Mouse (Mus musculus) lung, embryonic 15.5 days (tissue): ENCODE results near the gene Prkag2. TPM values are rescaled to one million over a fixed set of nuclear protein-coding genes. Genes with fewer than 3 reads are reported as not detected.

Experiments
- ATAC-seq: fragments of 200-750 bp; cut with Nextera tagmentation; 2 replicates; pipeline ENCODE4 v1.8.0; 2017; ENCODE audit warnings: moderate number of reproducible peaks, borderline replicate concordance; ENCODE audit not compliant: low FRiP score, low TSS enrichment; ENCODE audit errors: extremely low read depth
- H3K27ac ChIP-seq: fragments of 300-500 bp; sonication (generic); 2 replicates; pipeline ENCODE4 v1.5.1; 2015; ENCODE audit warnings: moderate library complexity, mild to moderate bottlenecking, inconsistent platforms
- H3K27me3 ChIP-seq: fragments of 300-500 bp; sonication (generic); 2 replicates; pipeline ENCODE4 v1.6.1; 2015; ENCODE audit warnings: inconsistent platforms
- H3K36me3 ChIP-seq: fragments of 300-500 bp; sonication (generic); 2 replicates; pipeline ENCODE4 v1.6.1; 2015; ENCODE audit warnings: inconsistent platforms
- H3K4me1 ChIP-seq: fragments of 300-500 bp; sonication (generic); 2 replicates; pipeline ENCODE4 v1.6.1; 2015; ENCODE audit warnings: inconsistent platforms
- H3K4me2 ChIP-seq: fragments of 300-500 bp; sonication (generic); 2 replicates; pipeline ENCODE4 v1.6.1; 2015; ENCODE audit warnings: inconsistent platforms, mild to moderate bottlenecking, moderate library complexity
- H3K4me3 ChIP-seq: fragments of 300-500 bp; sonication (generic); 2 replicates; pipeline ENCODE4 v1.5.1; 2015; ENCODE audit warnings: mild to moderate bottlenecking, inconsistent platforms
- H3K9ac ChIP-seq: fragments of 300-500 bp; sonication (generic); 2 replicates; pipeline ENCODE4 v1.6.1; 2015; ENCODE audit warnings: inconsistent platforms
- H3K9me3 ChIP-seq: fragments of 300-500 bp; sonication (generic); 2 replicates; pipeline ENCODE4 v1.6.1; 2016; ENCODE audit warnings: inconsistent platforms
- WGBS: fragments of 180-500 bp; shearing (Covaris S2); methylation state at CpG from one replicate; pipeline ENCODE4 v1.1.7; 2015; 5-methylcytosine and 5-hydroxymethylcytosine counted together
- polyA plus RNA-seq: library from polyadenylated mRNA; unstranded; fragments of >200 nt; fragmentation: Nextera tagmentation; extraction: Ambion mirVana; gene quantifications from 2 replicates; pipeline ENCODE4 v1.2.1, GENCODE M21; 2015

Prkag2 gene
- polyA plus RNA-seq, 1 experiment from 2014 or later: 30.2 TPM

- no peaks in the 10 kb centered on the region for H3K27me3 ChIP-seq
- peak within 1 kb of the TSS; percentile 100 for H3K27ac ChIP-seq
- no peaks in the 10 kb centered on the region for H3K36me3 ChIP-seq
- WGBS: under 1% methylated on average over 89 of the region's 92 CpGs
- peak within 1 kb of the TSS; percentile 91 for H3K4me2 ChIP-seq
- ATAC-seq: peak; percentile 97
- H3K9ac ChIP-seq: peak within 1 kb of the TSS; percentile 92
- H3K9me3 ChIP-seq: no peaks in the 10 kb centered on the region
- peaks cover 20% of the 10 kb centered on the region for H3K4me1 ChIP-seq
- H3K4me3 ChIP-seq: peak within 1 kb of the TSS; percentile 98
Measured at GRCm38 (mm10) chr5:24842274-24843102, 258.0 kb downstream of the Prkag2 start, which contains the start of gene Rheb. TSS of gene Rheb (minus strand) at chr5:24842624.

GRCm38 (mm10) chr5:24841662-24842273 is 258.7 kb downstream of the Prkag2 start:
- ATAC-seq: peak; percentile 5; the same call in 1 of the 2 replicates
- H3K9ac ChIP-seq: peak overlapping the region; percentile 92
- under 1% methylated on average over 50 of the region's 50 CpGs for WGBS

GRCm38 (mm10) chr5:24840975-24841431 is 259.4 kb downstream of the Prkag2 start:
- Histone ChIP-seq H3K27ac (no peak overlapping the region), H3K4me2 (peak overlapping the region; percentile 91), H3K4me3 (peak overlapping the region; percentile 98), H3K27me3 (no peaks in the 10 kb centered on the region), H3K9ac (peak overlapping the region; percentile 92), H3K9me3 (no peaks in the 10 kb centered on the region), H3K4me1 (peaks cover 20% of the 10 kb centered on the region), H3K36me3 (no peaks in the 10 kb centered on the region)
- ATAC-seq: no peak
- WGBS: 5% methylated on average over 11 of the region's 11 CpGs

More at GRCm38 (mm10) chr5:24841662-24842273, 258.7 kb downstream of the Prkag2 start:
- Histone ChIP-seq H3K9me3 (no peaks in the 10 kb centered on the region), H3K27me3 (no peaks in the 10 kb centered on the region), H3K4me2 (peak overlapping the region; percentile 91), H3K4me3 (peak overlapping the region; percentile 98), H3K36me3 (no peaks in the 10 kb centered on the region), H3K4me1 (peaks cover 20% of the 10 kb centered on the region), H3K27ac (peak overlapping the region; percentile 100)

- Histone ChIP-seq H3K4me3 (no peak overlapping the region), H3K4me1 (peaks cover 13% of the 10 kb centered on the region), H3K27ac (no peak overlapping the region), H3K36me3 (no peaks in the 10 kb centered on the region), H3K9me3 (no peaks in the 10 kb centered on the region), H3K27me3 (no peaks in the 10 kb centered on the region), H3K4me2 (no peak overlapping the region), H3K9ac (no peak overlapping the region)
- no peak for ATAC-seq
- WGBS: 43% methylated on average over 5 of the region's 5 CpGs
Measured at GRCm38 (mm10) chr5:24834491-24834890, 266.0 kb downstream of the Prkag2 start.

GRCm38 (mm10) chr5:24831912-24832311 is 268.5 kb downstream of the Prkag2 start:
- WGBS: 73% methylated on average over 3 of the region's 3 CpGs
- Histone ChIP-seq H3K4me2 (no peak overlapping the region), H3K4me3 (no peak overlapping the region), H3K4me1 (peaks cover 15% of the 10 kb centered on the region), H3K9me3 (no peaks in the 10 kb centered on the region), H3K27me3 (no peaks in the 10 kb centered on the region), H3K27ac (no peak overlapping the region), H3K9ac (no peak overlapping the region), H3K36me3 (no peaks in the 10 kb centered on the region)
- ATAC-seq: no peak

GRCm38 (mm10) chr5:24828446-24828845 is 272.0 kb downstream of the Prkag2 start:
- Histone ChIP-seq H3K4me1 (peaks cover 22% of the 10 kb centered on the region), H3K4me2 (no peak overlapping the region), H3K9me3 (no peaks in the 10 kb centered on the region), H3K36me3 (no peaks in the 10 kb centered on the region), H3K9ac (no peak overlapping the region), H3K4me3 (no peak overlapping the region), H3K27me3 (no peaks in the 10 kb centered on the region), H3K27ac (no peak overlapping the region)
- WGBS: 85% methylated on average over 3 of the region's 3 CpGs
- no peak for ATAC-seq

GRCm38 (mm10) chr5:24827173-24827572 is 273.3 kb downstream of the Prkag2 start:
- Histone ChIP-seq H3K4me3 (no peak overlapping the region), H3K36me3 (no peaks in the 10 kb centered on the region), H3K27me3 (no peaks in the 10 kb centered on the region), H3K27ac (peak overlapping the region; percentile 1; the same call in 1 of the 2 replicates), H3K4me2 (no peak overlapping the region), H3K4me1 (peaks cover 22% of the 10 kb centered on the region), H3K9me3 (no peaks in the 10 kb centered on the region), H3K9ac (no peak overlapping the region)
- no peak for ATAC-seq
- 81% methylated on average over 2 of the region's 2 CpGs for WGBS

- Histone ChIP-seq H3K4me1 (peaks cover 24% of the 10 kb centered on the region), H3K27ac (peak overlapping the region; percentile 1; the same call in 1 of the 2 replicates), H3K27me3 (no peaks in the 10 kb centered on the region), H3K9me3 (no peaks in the 10 kb centered on the region), H3K4me3 (no peak overlapping the region), H3K4me2 (no peak overlapping the region), H3K9ac (no peak overlapping the region), H3K36me3 (no peaks in the 10 kb centered on the region)
- 74% methylated on average over 9 of the region's 9 CpGs for WGBS
- no peak for ATAC-seq
Measured at GRCm38 (mm10) chr5:24826056-24826770, 274.2 kb downstream of the Prkag2 start.

- Histone ChIP-seq H3K27ac (no peak overlapping the region), H3K4me2 (no peak overlapping the region), H3K9ac (no peak overlapping the region), H3K36me3 (no peaks in the 10 kb centered on the region), H3K4me1 (peaks cover 24% of the 10 kb centered on the region), H3K4me3 (no peak overlapping the region), H3K27me3 (no peaks in the 10 kb centered on the region), H3K9me3 (no peaks in the 10 kb centered on the region)
- 65% methylated on average over 4 of the region's 4 CpGs for WGBS
- no peak for ATAC-seq
Measured at GRCm38 (mm10) chr5:24825365-24826055, 274.9 kb downstream of the Prkag2 start.

- no peak overlapping the region for H3K4me3 ChIP-seq
- H3K27me3 ChIP-seq: no peaks in the 10 kb centered on the region
- H3K4me2 ChIP-seq: no peak overlapping the region
- WGBS: 81% methylated on average over 6 of the region's 6 CpGs
- no peaks in the 10 kb centered on the region for H3K36me3 ChIP-seq
- H3K4me1 ChIP-seq: peaks cover 24% of the 10 kb centered on the region
- no peak for ATAC-seq
- no peaks in the 10 kb centered on the region for H3K9me3 ChIP-seq
- no peak overlapping the region for H3K27ac ChIP-seq
- no peak overlapping the region for H3K9ac ChIP-seq
Measured at GRCm38 (mm10) chr5:24823864-24824405, 276.5 kb downstream of the Prkag2 start.

GRCm38 (mm10) chr5:24822781-24823180 is 277.7 kb downstream of the Prkag2 start:
- WGBS: 69% methylated on average over 3 of the region's 3 CpGs
- ATAC-seq: no peak
- H3K36me3 ChIP-seq: no peaks in the 10 kb centered on the region
- no peak overlapping the region for H3K9ac ChIP-seq
- no peaks in the 10 kb centered on the region for H3K27me3 ChIP-seq
- no peak overlapping the region for H3K4me3 ChIP-seq
- no peaks in the 10 kb centered on the region for H3K9me3 ChIP-seq
- H3K4me2 ChIP-seq: no peak overlapping the region
- H3K27ac ChIP-seq: no peak overlapping the region
- peaks cover 24% of the 10 kb centered on the region for H3K4me1 ChIP-seq
